Mouse (Mus musculus) kidney, adult 10 weeks (tissue): ENCODE data around the gene 4930544G11Rik. TPM values are rescaled to one million over a fixed set of nuclear protein-coding genes. Genes with fewer than 3 reads are reported as not detected.

Experiments used
- polyA plus RNA-seq: library from polyadenylated mRNA; stranded (reverse); fragments of 350-450 nt; fragmentation: Illumina TruSeq; extraction: RNeasy Lipid Tissue Mini Kit (QIAGEN cat#74804); gene quantifications from one replicate; pipeline ENCODE4 v1.2.3, GENCODE M21; 2014; ENCODE audit warnings: low read depth, low replicate concordance

4930544G11Rik gene
- not detected for polyA plus RNA-seq

DNA sequence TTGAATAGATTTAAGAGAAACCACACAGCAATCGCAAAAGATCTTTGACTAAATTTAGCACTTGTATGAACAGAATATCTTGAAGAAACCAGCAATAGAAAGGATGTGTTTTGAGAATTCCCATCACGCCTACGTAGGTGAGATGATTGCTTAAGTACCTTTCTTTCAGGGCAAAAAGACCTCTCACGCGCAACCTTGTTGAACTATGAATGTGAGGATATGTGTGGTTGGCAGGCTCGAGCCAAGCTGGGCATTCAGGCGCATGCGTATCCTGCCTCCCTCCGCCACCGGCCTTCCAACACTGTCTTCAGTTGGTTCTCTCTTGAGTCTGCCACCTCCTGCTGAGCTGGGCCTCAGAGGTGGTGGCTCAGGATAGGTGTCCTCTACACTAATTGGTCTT, at the start of gene 4930544G11Rik:
4930544G11Rik (plus strand) TSS at position 301 of the 400 bp plus-strand sequence.

Other genes with a start within 250 kb of the 4930544G11Rik start
- 6.3 TPM for gene Prdm5, start 173.6 kb upstream of the 4930544G11Rik start, polyA plus RNA-seq